Mouse (Mus musculus) heart, postnatal 25 days (tissue): ENCODE measurements around the gene Pla1a. TPM values are rescaled to one million over a fixed set of nuclear protein-coding genes. Genes with fewer than 3 reads are reported as not detected.

ENCODE experiments used
- DNase-seq: peaks from one replicate; pipeline ENCODE4 v3.0.0; 2022; ENCODE audit warnings: low spot score
- intact Hi-C: fragments of 180-260 bp; cut with DNase I; formaldehyde crosslinking; loops from one replicate; pipeline ENCODE4 v1.15.1; 2025
- total RNA-seq, 2 experiments: library from RNA; stranded (reverse); gene quantifications; 2 replicates each; pipeline ENCODE4 v1.2.3; 2021

The Pla1a gene
- total RNA-seq, 2 experiments from 2014 or later, result 6.5 to 8.4 TPM

DNA sequence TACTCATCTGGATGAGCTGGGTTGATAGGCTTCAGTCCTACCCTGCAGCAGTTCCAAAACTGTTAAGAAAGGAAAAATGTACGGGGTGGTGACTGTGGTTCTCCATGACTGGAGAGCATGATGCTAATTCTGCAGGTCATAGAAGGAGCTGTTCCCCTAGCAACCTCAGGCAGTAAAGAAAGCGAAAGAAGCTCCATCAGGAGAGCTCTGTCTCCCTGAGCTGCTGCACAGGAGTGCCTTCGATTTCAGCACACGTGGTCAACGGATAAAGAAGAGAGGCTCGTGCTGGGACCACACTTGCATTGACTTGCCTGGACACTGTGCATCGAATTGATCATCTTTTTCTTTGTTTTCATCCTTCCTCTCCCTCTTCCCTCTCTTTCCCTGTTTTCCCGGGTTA is 9.3 kb upstream of the Pla1a start:
- intact Hi-C loops, result no loop called here

DNA sequence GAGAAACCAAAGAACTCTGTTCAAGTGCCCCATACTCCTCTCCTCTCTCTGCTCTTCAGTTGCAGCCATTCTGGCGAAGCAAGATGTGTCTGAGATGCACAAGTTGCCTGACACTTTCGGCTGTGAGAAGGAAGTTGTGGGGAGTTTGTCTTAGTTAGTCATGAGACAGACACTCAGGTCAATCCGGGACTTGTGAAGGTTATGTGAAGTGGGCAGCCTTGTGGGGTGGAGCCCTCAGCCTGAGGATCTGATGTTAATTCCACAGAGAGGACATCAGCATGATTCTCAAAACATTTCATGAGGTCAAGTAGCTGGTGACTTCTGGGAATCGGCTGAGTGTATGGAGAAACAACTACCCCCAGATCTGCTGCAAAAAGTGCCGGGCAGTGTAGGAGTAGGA is 8.7 kb upstream of the Pla1a start:
- DNase-seq, result no peak
- intact Hi-C loops, result no loop called here

More for the DNA sequence above, 9.3 kb upstream of the Pla1a start:
- no peak for DNase-seq

DNA sequence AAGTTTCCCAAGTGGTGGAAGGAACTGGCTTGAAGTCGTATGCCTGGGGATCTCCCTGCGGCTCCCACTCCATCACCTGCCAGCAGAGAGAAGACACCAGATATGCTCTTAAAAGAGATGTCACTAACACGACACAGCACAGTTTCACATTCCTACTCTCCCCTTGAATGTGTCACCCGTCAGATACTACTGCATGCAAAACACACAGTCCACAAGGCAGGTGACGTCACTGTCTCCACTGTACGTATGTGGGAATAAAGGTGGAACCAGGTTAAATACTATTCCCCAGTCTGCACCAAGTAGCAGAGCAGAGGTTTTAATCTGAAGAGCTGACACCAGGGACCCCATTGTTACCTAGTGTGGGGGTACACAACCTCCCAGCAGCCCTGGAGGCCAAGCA is 7.5 kb upstream of the Pla1a start:
- intact Hi-C loops, result no loop called here
- no peak for DNase-seq

DNA sequence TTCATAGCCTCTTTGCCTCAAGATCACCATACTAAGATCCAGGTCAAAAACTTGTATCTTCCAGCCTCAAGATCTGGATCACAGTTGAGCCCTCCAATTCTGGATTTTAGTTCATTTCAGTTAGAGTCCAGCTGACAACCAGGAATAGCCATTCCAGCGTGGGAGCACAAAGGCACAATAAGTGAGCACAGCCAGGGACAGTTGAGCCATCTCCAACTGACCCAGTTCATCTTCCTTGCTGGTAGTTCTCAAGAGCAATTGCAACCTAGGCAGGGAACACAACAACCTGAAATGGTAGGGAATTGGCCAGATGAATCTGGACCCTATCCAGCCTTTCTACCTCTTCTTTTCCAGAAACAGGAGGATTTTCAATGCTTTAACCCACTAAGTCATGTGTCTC is 6.2 kb upstream of the Pla1a start:
- no peak for DNase-seq
- intact Hi-C loops, result no loop called here

DNA sequence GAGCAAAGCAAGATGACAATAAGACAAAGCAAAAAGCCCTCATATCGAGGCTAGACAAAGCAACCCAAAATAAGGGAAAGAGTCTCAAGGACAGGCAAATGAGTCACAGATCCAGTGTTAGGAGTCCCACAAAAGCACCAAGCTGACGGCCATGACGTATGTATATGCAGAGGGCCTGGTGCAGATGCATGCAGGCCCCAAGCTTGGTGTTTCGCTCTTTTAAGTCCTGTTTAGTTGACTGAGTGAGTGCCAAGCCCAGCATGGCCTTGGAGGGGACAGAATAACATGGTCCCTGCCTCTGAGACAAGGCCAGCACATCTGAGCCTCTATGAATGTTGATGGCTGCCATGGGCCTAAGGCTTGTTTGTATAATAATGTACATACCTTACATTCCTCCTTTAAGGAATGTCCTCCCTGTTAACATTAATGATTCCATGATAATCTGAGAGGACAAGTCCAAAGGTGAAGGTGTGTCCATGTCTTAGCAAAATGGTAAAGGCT is 1.4 kb upstream of the Pla1a start:
- DNase-seq, result no peak
- intact Hi-C loops, result loop anchor here (5.0 kb wide), 1 partner anchor 37 kb away; no protein-coding TSS in a partner anchor

DNA sequence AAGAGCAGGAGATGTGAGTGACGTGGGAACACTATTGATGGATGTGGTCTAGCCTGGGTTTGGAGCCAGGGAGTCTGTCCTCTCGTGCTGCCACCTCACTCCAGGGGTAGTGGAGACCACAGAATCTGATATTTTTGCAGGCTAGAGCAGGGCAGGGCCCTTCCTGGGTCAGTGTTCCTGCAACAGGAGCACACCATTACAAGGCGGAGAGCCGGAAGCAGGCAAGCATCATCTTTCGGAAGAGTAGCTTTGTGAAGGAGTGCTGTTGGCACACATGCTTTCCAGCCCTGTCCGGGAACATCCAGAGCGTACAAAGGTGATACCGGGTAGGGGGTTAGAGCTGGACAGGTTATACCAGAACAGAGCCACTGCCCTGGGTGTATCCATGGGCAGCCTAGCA is 569 bp upstream of the Pla1a start:
- no peak for DNase-seq
- intact Hi-C loops, result loop anchor here (5.0 kb wide), 1 partner anchor 36 kb away; no protein-coding TSS in a partner anchor

DNA sequence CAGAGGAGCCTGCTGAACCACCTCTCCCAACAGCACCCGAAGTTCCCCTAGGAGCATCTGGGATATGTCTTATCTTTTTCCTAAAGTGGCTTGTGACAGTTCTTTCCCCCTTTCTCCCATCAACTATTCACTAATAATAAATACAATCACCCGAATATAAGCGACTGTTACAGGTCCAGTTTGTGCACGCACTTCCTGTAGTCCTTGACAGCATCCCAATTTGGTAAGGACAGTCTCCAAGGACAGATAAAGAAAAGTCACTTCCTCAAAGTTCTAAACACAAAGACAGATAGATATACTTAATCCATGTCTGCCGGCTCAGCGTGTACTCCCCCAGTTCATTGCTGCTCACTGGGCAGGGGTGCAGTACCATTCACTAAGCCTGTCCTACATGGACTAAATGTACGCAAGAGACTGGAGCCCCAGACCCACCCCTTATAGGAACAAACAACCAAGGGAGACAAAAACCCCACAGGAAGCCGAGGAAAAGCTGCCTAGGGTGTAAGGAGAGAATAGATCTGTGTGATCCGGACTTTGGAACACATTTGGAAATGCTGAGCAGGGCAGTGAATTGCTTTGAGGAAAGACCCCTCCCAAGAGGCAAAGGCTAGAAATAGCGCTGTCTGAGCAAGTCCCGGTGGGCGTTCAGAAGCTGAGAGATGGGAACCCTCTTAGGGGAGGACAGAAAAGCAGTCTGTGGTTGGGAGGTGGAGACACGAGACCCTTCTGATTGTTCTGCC is 1.3 kb downstream of the Pla1a start:
- DNase-seq, result no peak
- intact Hi-C loops, result loop anchor here (5.0 kb wide), 1 partner anchor 34 kb away; no protein-coding TSS in a partner anchor

DNA sequence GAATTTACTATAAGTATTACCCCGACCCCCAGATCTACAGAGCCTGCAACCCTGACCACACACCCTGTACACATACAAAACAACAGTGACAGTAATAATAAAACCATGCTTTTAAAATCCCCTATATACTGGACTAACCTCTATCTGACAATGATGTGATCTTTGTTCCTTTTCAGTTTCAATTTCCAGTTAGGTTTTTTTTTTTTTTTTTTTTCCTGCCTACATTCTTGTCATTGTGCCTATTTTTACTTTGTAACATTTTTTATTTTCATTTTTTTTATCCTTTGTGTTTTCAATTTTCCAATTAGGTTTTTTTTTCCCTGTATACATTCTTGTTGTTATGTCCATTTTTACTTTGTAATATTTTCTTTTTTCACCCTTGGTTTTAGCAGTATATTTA is 7.1 kb downstream of the Pla1a start:
- intact Hi-C loops, result no loop called here

DNA sequence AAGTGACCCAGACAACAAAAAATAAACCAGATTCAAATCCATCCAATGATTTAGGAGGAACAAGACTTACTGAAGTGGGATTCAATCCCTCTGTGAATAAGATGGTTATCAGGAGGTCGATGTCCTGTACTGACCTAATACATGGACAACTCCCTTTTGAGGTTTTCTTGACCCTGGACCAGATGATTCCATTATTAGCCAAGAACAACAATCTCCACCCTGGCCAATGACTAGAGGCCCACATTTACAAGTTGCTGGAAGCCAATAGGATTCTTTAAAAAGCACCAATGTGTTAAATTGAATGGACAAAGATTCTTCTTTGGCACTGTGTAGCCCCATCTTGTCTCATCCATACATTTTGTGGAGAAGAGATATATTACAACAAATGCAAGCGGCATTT is 7.6 kb downstream of the Pla1a start:
- DNase-seq, result no peak

More for the DNA sequence above, 7.1 kb downstream of the Pla1a start:
- no peak for DNase-seq

DNA sequence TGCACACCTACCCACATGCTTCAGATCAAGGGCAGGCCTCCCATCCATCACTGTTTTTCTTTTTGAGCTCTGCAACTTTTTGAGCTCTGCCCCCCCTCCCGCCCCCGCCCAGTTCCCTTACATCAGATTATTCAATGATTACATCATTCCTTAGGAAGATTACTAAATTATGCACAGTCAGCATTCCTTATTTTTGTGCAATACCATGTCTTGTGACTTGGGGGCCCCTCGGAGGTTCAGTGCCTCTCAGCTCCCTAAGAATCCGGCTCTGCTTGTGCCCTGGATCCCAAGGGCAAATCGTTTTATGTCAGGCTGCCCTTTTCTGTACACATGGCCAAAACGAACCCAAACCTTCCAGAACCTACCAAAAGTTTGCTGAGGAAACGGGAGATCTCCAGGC is 18.0 kb downstream of the Pla1a start:
- intact Hi-C loops, result no loop called here

More for the DNA sequence above, 7.6 kb downstream of the Pla1a start:
- intact Hi-C loops, result no loop called here

DNA sequence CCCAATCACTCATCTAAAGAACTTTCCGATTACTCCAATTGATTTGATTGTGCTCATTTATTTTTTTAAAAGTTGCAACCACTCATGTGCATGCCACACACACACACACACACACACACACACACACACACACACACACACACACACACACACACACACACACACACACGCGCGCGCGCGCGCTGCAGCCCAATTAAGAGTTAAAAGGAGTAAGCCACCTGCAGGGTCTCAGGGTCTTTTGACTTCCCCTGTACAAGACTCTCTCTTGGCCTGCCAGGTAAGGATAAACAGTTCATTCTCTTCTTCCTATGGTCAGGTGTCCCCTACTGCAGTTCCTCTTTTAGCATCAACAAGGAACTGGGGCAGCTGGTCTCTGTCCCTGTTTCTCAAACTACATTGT is 24.5 kb downstream of the Pla1a start:
- DNase-seq, result no peak
- intact Hi-C loops, result no loop called here

More for the DNA sequence above, 18.0 kb downstream of the Pla1a start:
- DNase-seq, result no peak

DNA sequence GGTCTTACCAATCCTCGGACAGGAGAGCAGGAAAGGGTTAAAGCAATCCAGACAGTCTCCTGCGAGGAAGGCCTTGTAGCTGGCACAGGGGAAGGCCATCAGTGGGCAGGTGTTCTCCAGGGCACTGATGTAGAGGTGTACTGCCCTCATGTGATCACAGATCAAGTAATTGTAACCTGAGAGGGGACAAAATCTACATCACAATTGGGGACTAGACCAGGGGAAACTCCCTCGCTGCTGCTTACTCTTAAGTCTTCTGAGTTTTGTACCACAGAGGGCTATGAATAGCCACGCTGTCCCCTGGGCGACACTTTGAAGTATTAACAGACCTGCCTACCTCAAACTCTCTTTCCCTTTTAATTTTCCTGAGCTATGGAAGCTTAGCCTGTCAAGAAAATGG is 25.4 kb downstream of the Pla1a start:
- DNase-seq, result no peak
- intact Hi-C loops, result no loop called here

DNA sequence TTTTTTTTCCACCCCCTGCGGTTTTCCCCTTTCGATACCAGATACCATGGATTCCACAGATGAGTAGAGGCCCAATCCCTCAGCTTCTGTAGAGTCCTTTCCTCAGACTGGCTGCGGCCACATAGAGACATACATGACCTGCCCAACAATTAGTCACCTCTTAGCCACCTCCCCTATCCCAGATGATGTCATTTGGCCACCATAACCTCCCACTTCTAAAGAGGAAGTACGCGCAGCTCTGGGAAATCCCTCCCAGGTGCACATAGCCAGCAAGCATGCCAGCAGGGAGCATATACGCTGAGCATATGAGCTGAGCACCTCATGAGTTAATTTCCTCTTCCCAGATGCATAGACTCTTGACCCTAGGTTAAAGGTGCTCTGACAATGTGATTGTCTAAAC is 26.2 kb downstream of the Pla1a start:
- intact Hi-C loops, result no loop called here
- DNase-seq, result no peak

DNA sequence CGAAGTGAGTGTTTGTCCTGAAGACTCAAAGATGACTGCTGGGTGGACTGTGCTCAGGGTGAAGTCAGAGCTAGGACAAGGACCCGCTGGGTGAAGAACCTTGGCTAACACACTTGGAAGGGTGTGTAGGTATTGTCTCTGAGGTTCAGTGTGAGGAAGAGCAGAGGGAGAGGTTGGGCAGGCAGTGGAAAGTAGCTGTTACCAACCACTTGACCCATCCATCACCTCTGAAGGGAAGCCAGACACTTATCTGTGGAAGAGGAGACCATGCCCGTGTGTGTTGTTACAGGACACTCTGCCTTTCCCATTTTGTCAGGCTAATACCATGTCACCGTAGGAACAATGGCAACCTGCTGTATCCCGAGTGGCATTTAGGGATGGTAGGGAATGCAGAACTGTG is 26.7 kb downstream of the Pla1a start:
- no peak for DNase-seq
- intact Hi-C loops, result no loop called here

DNA sequence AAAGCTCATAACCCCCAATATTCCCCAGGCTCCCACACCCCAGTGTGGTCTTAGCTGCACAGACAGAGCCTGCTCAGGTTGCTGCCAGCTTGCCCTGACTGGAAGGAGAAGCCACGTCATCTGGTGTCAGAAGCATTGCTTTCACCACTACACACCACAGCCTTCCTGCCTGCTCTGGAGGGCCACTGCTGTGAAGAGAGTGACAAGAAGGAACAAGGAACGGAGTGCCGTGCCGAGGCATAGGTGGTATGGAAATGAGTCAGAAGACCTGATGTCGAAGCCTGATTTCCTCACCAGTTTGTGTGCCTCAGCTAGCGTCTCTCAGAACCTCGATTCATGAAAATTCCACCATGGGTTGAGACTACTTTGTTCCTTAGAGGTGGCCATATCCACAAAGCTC is 29.3 kb downstream of the Pla1a start:
- intact Hi-C loops, result no loop called here
- no peak for DNase-seq

DNA sequence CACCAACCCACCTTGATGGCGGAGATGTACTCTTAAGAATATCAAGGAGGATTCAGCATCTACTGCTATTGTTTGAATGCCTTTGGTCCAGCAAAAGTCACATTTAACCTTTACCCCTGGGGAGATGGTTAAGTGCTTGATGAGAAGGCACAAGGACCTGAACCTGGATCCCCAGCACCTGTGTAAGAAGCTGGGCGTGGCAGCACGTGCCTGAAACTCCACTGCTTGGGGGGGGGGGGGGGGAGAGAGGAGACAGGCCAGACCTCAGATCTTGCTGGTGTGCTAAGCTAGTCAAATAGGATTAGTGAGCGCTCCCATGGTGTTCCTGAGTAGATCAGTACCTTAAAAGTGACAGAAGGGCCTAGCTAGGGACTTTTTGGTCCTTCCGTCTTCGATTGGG is 31.5 kb downstream of the Pla1a start:
- intact Hi-C loops, result loop anchor here (2.0 kb wide), 1 partner anchor 51 kb away; the partner anchor contains the start of gene Adprh
- no peak for DNase-seq

DNA sequence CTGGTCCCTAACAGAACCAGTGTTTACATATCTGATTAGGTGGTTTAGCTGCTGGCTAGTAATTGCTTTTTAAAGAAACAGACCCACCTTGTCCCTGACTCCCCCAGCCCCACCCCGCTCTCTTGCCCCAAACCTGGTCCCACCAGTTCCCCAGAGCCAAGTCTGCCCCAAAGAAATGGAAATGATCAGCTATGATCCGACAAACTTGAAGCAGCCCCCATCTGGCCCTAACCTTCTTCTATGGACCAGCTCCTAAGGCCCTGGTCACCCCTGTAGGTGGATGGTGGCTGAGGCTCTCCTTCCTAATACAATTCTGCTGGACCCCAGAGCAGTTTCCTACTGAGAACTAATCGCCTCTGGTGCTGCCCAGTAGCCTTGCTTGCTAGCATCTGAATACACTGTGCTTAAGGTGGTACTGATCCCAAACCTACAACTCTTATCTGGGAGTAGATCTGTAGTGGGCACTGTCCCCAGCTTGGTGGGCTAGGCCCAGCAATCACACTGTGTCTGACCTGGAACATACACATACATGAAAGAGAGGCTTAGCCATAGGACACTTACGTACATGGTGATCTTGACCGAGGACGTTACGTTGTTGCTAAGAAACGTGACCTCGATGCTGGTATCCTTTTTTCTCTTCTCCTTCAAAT is 32.5 kb downstream of the Pla1a start:
- intact Hi-C loops, result loop anchor here (2.0 kb wide), 1 partner anchor 52 kb away; the partner anchor contains the start of gene Adprh
- DNase-seq, result no peak

DNA sequence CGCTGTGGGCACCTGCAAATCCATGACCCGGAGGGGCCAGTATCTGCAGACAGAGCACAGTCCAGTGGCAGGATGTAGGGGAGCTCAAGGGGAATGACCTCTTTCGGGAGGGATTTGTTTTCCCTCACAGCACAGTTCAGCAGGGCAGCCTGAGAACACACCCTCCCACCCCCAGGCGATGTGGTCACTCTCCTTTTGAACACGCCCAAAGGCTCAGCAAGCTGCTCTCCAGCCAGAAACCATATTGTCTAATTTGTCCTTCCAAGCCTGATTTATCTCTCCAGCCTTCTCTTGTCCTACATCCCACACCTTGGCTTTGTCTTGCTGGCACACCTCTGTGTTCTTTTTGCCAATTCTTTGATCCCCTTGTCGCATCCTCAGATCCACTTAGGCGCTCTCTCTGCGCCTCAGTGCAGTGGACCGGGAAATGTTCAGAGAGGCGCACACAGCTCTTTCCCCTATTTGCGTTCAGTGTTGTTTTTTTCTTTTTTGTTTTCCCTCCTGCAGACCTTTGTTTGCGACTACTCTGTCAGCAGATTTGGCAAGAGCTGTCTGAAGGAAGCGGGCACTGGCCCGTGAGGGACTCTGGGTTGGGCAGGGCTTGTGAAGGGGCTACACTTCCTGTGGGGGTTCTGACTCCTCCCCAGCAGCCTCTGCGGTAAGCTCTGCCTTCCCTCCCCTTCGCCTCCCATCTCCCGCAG is 33.3 kb downstream of the Pla1a start:
- peak; percentile 59 for DNase-seq
- intact Hi-C loops, result loop anchor here (2.0 to 5.0 kb wide), 3 partner anchors 33 to 83 kb away; partner anchors contain the start of genes Adprh and Pla1a

DNA sequence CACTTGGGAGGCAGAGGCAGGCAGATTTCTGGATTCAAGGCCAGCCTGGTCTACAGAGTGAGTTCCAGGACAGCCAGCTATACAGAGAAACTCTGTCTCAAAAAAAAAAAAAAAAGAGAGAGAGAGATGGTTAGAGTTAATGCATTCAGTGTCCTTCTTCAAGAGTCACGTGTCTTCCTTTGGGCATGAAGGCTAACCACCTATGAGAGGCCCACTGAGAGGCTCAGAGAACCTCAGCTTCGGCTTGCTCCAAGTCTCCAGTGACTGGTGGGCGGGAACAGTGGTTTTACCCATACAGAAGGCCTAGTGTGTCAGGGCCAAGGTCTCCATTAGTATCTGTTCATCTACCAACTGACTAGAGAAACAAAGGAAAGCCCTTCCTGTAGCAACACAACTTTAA is 33.9 kb downstream of the Pla1a start:
- no peak for DNase-seq
- intact Hi-C loops, result loop anchor here (5.0 kb wide), 2 partner anchors 33 to 83 kb away; partner anchors contain the start of gene Pla1a

DNA sequence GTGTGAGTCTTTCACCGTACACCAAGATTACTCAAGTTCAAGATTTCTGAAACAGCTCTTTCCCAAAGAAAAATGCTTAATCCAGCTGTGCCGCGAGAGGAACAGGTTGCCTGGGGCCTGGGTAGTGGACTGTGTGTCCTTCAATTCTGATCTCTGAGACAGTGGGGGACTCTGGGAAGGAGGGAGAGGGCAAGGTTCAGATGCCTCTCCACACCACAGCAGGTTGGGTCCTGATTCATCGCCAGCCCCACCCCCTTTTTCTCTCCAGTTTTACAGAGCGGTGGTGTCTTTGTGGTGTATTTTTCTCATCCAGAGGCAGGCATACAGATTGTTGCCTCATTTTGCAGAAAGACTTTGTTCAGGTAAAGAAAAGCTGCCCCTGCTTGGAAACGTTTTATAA is 34.7 kb downstream of the Pla1a start:
- DNase-seq, result no peak
- intact Hi-C loops, result loop anchor here (5.0 kb wide), 2 partner anchors 34 to 84 kb away; partner anchors contain the start of gene Pla1a
